ENCODE assay signal across 18 mouse cellular contexts in genomic region chr13:102878631-102879030, GRCm38 (mm10).
DNase-seq lines count a peak whose midpoint lies in the region; ATAC-seq and TF ChIP-seq lines count a peak whose summit lies in the region.
"Had no signal": no experiment of that assay in that cellular context is flagged by ENCODE, and none has a peak within 500 bp of the region (broad histone marks: within the 10 kb centered on the region; RNA-seq: fewer than 3 reads in every experiment).

No protein-coding gene starts in this region.

- TF ChIP-seq CTCF in liver, postnatal 0 days (IDR thresholded peaks at IDR 0.05; ENCODE audit: low read depth): no peak
- TF ChIP-seq CTCF in heart, postnatal 0 days (IDR thresholded peaks at IDR 0.05; ENCODE audit: low read depth): no peak
- no peak for TF ChIP-seq CTCF in stomach, postnatal 0 days (IDR thresholded peaks at IDR 0.05; ENCODE audit: low read depth)

- ATAC-seq in liver, postnatal 0 days: no peak
- ATAC-seq in liver, embryonic 11.5 days (replicated peaks; ENCODE audit: low FRiP score): no peak
- no peak for ATAC-seq in heart, postnatal 0 days (ENCODE audit: insufficient read depth, low read depth)
- ATAC-seq in stomach, postnatal 0 days (ENCODE audit: low FRiP score, low TSS enrichment): no peak
- ATAC-seq in hindbrain, embryonic 11.5 days (ENCODE audit: low FRiP score): no peak
- ATAC-seq: forebrain, embryonic 14.5 days; hindbrain, postnatal 0 days had no signal

- no peaks in the 10 kb centered on the region for H3K36me3 ChIP-seq in heart, embryonic 10.5 days
- H3K36me3 ChIP-seq in liver, postnatal 0 days (replicated peaks; ENCODE audit: insufficient read depth, low read length): no peaks in the 10 kb centered on the region
- no peaks in the 10 kb centered on the region for H3K36me3 ChIP-seq in liver, embryonic 11.5 days (ENCODE audit: control insufficient read depth, insufficient read depth, low read length)
- H3K36me3 ChIP-seq in heart, postnatal 0 days (replicated peaks; ENCODE audit: control insufficient read depth, insufficient read depth, low read length): no peaks in the 10 kb centered on the region
- no peaks in the 10 kb centered on the region for H3K36me3 ChIP-seq in stomach, postnatal 0 days (ENCODE audit: control insufficient read depth, insufficient read depth, low read length)
- H3K36me3 ChIP-seq in hindbrain, embryonic 11.5 days (ENCODE audit: control insufficient read depth, insufficient read depth, low read length): no peaks in the 10 kb centered on the region
- H3K36me3 ChIP-seq: kidney, embryonic 15.5 days had no signal

- H3K27me3 ChIP-seq in heart, embryonic 10.5 days (ENCODE audit: insufficient read depth, poor library complexity, severe bottlenecking): no peaks in the 10 kb centered on the region
- no peaks in the 10 kb centered on the region for H3K27me3 ChIP-seq in liver, postnatal 0 days (ENCODE audit: insufficient read depth, low read length)
- no peaks in the 10 kb centered on the region for H3K27me3 ChIP-seq in liver, embryonic 11.5 days (replicated peaks; ENCODE audit: control insufficient read depth, insufficient read depth, low read length)
- H3K27me3 ChIP-seq in heart, postnatal 0 days (ENCODE audit: control insufficient read depth, insufficient read depth, low read length): no peaks in the 10 kb centered on the region
- H3K27me3 ChIP-seq in stomach, postnatal 0 days (ENCODE audit: control insufficient read depth, insufficient read depth, low read length): no peaks in the 10 kb centered on the region
- H3K27me3 ChIP-seq in hindbrain, embryonic 11.5 days (ENCODE audit: control insufficient read depth, insufficient read depth, low read length): no peaks in the 10 kb centered on the region
- H3K27me3 ChIP-seq: kidney, embryonic 15.5 days; megakaryocyte, embryonic 14.5 days had no signal

- no peak overlapping the region for H3K4me3 ChIP-seq in heart, embryonic 10.5 days
- H3K4me3 ChIP-seq in liver, postnatal 0 days (ENCODE audit: low read depth, low read length): no peak overlapping the region
- H3K4me3 ChIP-seq in liver, embryonic 11.5 days (ENCODE audit: low read depth, low read length): no peak overlapping the region
- no peak overlapping the region for H3K4me3 ChIP-seq in heart, postnatal 0 days (ENCODE audit: low read depth, low read length)
- no peak overlapping the region for H3K4me3 ChIP-seq in stomach, postnatal 0 days (ENCODE audit: low read depth, low read length)
- H3K4me3 ChIP-seq in hindbrain, embryonic 11.5 days (ENCODE audit: low read depth, low read length): no peak overlapping the region
- H3K4me3 ChIP-seq: erythroblast, embryonic 14.5 days; kidney, embryonic 15.5 days; megakaryocyte, embryonic 14.5 days had no signal

- peaks cover 52% of the 10 kb centered on the region for H3K4me1 ChIP-seq in heart, embryonic 10.5 days
- peaks cover 14% of the 10 kb centered on the region for H3K4me1 ChIP-seq in liver, postnatal 0 days (ENCODE audit: insufficient read depth)
- H3K4me1 ChIP-seq in liver, embryonic 11.5 days (replicated peaks; ENCODE audit: control insufficient read depth, insufficient read depth, low read length): peaks cover 6% of the 10 kb centered on the region; the same call in 1 of the 2 replicates
- peaks cover 36% of the 10 kb centered on the region for H3K4me1 ChIP-seq in heart, postnatal 0 days (ENCODE audit: control insufficient read depth, insufficient read depth)
- peaks cover 5% of the 10 kb centered on the region; the same call in 1 of the 2 replicates for H3K4me1 ChIP-seq in stomach, postnatal 0 days (replicated peaks; ENCODE audit: control insufficient read depth, insufficient read depth)
- H3K4me1 ChIP-seq in hindbrain, embryonic 11.5 days (replicated peaks; ENCODE audit: control insufficient read depth, insufficient read depth, low read length): no peaks in the 10 kb centered on the region

- no peak overlapping the region for H3K9ac ChIP-seq in liver, postnatal 0 days (replicated peaks)
- H3K9ac ChIP-seq in liver, embryonic 11.5 days (ENCODE audit: low read depth, low read length): no peak overlapping the region
- no peak overlapping the region for H3K9ac ChIP-seq in heart, postnatal 0 days (replicated peaks; ENCODE audit: low read depth, low read length)
- H3K9ac ChIP-seq in stomach, postnatal 0 days (ENCODE audit: low read length): no peak overlapping the region
- no peak overlapping the region for H3K9ac ChIP-seq in hindbrain, embryonic 11.5 days (ENCODE audit: low read depth, low read length)
- H3K9ac ChIP-seq: kidney, embryonic 15.5 days had no signal

- TF ChIP-seq EP300 in liver, postnatal 0 days (IDR thresholded peaks at IDR 0.05; ENCODE audit: low read depth): no peak
- TF ChIP-seq EP300 in heart, postnatal 0 days (IDR thresholded peaks at IDR 0.05; ENCODE audit: low read depth): no peak
- no peak for TF ChIP-seq EP300 in stomach, postnatal 0 days (optimal IDR thresholded peaks at IDR 0.05)

- H3K4me2 ChIP-seq in liver, postnatal 0 days (ENCODE audit: low read depth, low read length): peak overlapping the region; percentile 31
- no peak overlapping the region for H3K4me2 ChIP-seq in liver, embryonic 11.5 days
- H3K4me2 ChIP-seq in heart, postnatal 0 days (ENCODE audit: low read depth, low read length): no peak overlapping the region
- H3K4me2 ChIP-seq in stomach, postnatal 0 days (replicated peaks; ENCODE audit: low read depth): no peak overlapping the region
- H3K4me2 ChIP-seq in hindbrain, embryonic 11.5 days (replicated peaks; ENCODE audit: low read depth, low read length): no peak overlapping the region
- H3K4me2 ChIP-seq: kidney, embryonic 15.5 days had no signal

- peak; percentile 50 for DNase-seq in heart, embryonic 10.5 days (ENCODE audit: low spot score)
- no peak for DNase-seq in heart, postnatal 4 days
- DNase-seq in liver, postnatal 0 days: no peak
- DNase-seq in liver, embryonic 11.5 days (ENCODE audit: low spot score): no peak
- no peak for DNase-seq in heart, postnatal 0 days (ENCODE audit: low spot score)
- DNase-seq in stomach, postnatal 0 days (ENCODE audit: low spot score): no peak
- DNase-seq in hindbrain, embryonic 11.5 days (ENCODE audit: low spot score): no peak
- DNase-seq: adrenal gland, postnatal 10 days; cerebellum, adult 2 months; layer of hippocampus, postnatal 36 days; liver; lung, adult 2 months; thymus, postnatal 36 days had no signal

- H3K27ac ChIP-seq in heart, embryonic 10.5 days: peak overlapping the region; percentile 56
- no peak overlapping the region for H3K27ac ChIP-seq in liver, postnatal 0 days (ENCODE audit: low read depth)
- H3K27ac ChIP-seq in liver, embryonic 11.5 days (ENCODE audit: low read depth, low read length): no peak overlapping the region
- peak overlapping the region; percentile 66 for H3K27ac ChIP-seq in heart, postnatal 0 days (ENCODE audit: low read depth)
- H3K27ac ChIP-seq in stomach, postnatal 0 days (replicated peaks): peak overlapping the region; percentile 31; the same call in 1 of the 2 replicates
- no peak overlapping the region for H3K27ac ChIP-seq in hindbrain, embryonic 11.5 days (ENCODE audit: low read depth, low read length)
- H3K27ac ChIP-seq: hindbrain, postnatal 0 days had no signal

- H3K9me3 ChIP-seq in heart, embryonic 10.5 days: no peaks in the 10 kb centered on the region
- H3K9me3 ChIP-seq in liver, postnatal 0 days (ENCODE audit: low read length): no peaks in the 10 kb centered on the region
- H3K9me3 ChIP-seq in liver, embryonic 11.5 days (ENCODE audit: control insufficient read depth, low read length): no peaks in the 10 kb centered on the region
- no peaks in the 10 kb centered on the region for H3K9me3 ChIP-seq in heart, postnatal 0 days (replicated peaks; ENCODE audit: control insufficient read depth, low read length)
- H3K9me3 ChIP-seq in stomach, postnatal 0 days (ENCODE audit: control insufficient read depth, low read length): no peaks in the 10 kb centered on the region
- no peaks in the 10 kb centered on the region for H3K9me3 ChIP-seq in hindbrain, embryonic 11.5 days (ENCODE audit: control insufficient read depth, low read length)
- H3K9me3 ChIP-seq: kidney, embryonic 15.5 days; megakaryocyte, embryonic 14.5 days had no signal

- 22% methylated on average over 6 of the region's 6 CpGs for whole genome bisulfite sequencing in heart, embryonic 10.5 days
- 42% methylated on average over 6 of the region's 6 CpGs for WGBS in liver, postnatal 0 days (ENCODE audit: insufficient replicate concordance)
- 57% methylated on average over 6 of the region's 6 CpGs for WGBS in liver, embryonic 11.5 days
- WGBS in heart, postnatal 0 days: 31% methylated on average over 6 of the region's 6 CpGs
- WGBS in stomach, postnatal 0 days: 25% methylated on average over 6 of the region's 6 CpGs
- 62% methylated on average over 6 of the region's 6 CpGs for WGBS in hindbrain, embryonic 11.5 days

Comparison
In these comparisons a context has a peak if more than half of its experiments do, and no peak if none do; other contexts are left out.
1. H3K27ac ChIP-seq: peak in heart, embryonic 10.5 days (single experiment), heart, postnatal 0 days (single experiment) and stomach, postnatal 0 days (single experiment); none in liver, postnatal 0 days (single experiment), liver, embryonic 11.5 days (single experiment) and hindbrain, embryonic 11.5 days (single experiment).